Mouse (Mus musculus) hindbrain, embryonic 16.5 days (tissue): Measurements from ENCODE around the gene Tmed9. TPM values are rescaled to one million over a fixed set of nuclear protein-coding genes. Genes with fewer than 3 reads are reported as not detected.
"Not testable (repeated sequence)": the region's sequence is repeated elsewhere in the genome, so short reads cannot be mapped to it uniquely, and the experiment has no call there.

ENCODE experiments used
- ATAC-seq: fragments of 200-750 bp; cut with Nextera tagmentation; 2 replicates; pipeline ENCODE4 v1.8.0; 2017; ENCODE audit warnings: moderate TSS enrichment, moderate library complexity
- H3K27ac ChIP-seq: fragments of 300-500 bp; sonication (generic); 2 replicates; pipeline ENCODE4 v1.5.1; 2014; ENCODE audit warnings: low read depth, mild to moderate bottlenecking, control low read depth, low read length, moderate library complexity
- H3K27me3 ChIP-seq: fragments of 300-500 bp; sonication (generic); replicated peaks from 2 replicates; pipeline ENCODE4 v1.6.1; 2014; ENCODE audit warnings: low read length; ENCODE audit not compliant: control insufficient read depth, insufficient read depth
- H3K36me3 ChIP-seq: fragments of 300-500 bp; sonication (generic); 2 replicates; pipeline ENCODE4 v1.6.1; 2014; ENCODE audit warnings: mild to moderate bottlenecking, low read length, moderate library complexity, mixed read lengths; ENCODE audit not compliant: control insufficient read depth, insufficient read depth
- H3K4me1 ChIP-seq: fragments of 300-500 bp; sonication (generic); 2 replicates; pipeline ENCODE4 v1.6.1; 2014; ENCODE audit warnings: low read depth, low read length; ENCODE audit not compliant: control insufficient read depth, insufficient read depth
- H3K4me2 ChIP-seq: fragments of 300-500 bp; sonication (generic); 2 replicates; pipeline ENCODE4 v1.6.1; 2014; ENCODE audit warnings: mild to moderate bottlenecking, low read length, control low read depth, moderate library complexity
- H3K4me3 ChIP-seq: fragments of 300-500 bp; sonication (generic); 2 replicates; pipeline ENCODE4 v1.5.1; 2014; ENCODE audit warnings: mild to moderate bottlenecking, low read length, control low read depth, moderate library complexity
- H3K9ac ChIP-seq: fragments of 300-500 bp; sonication (generic); 2 replicates; pipeline ENCODE4 v1.6.1; 2014; ENCODE audit warnings: low read depth, mild to moderate bottlenecking, control low read depth, low read length, moderate library complexity
- H3K9me3 ChIP-seq: fragments of 300-500 bp; sonication (generic); 2 replicates; pipeline ENCODE4 v1.6.1; 2014; ENCODE audit warnings: mild to moderate bottlenecking, low read length, moderate library complexity; ENCODE audit not compliant: control insufficient read depth
- WGBS: fragments of 180-500 bp; shearing (Covaris S2); extraction: QIAGEN DNeasy Blood & Tissue Kit; methylation state at CpG from one replicate; pipeline ENCODE4 v1.1.7; 2014; 5-methylcytosine and 5-hydroxymethylcytosine counted together
- polyA plus RNA-seq: library from polyadenylated mRNA; unstranded; fragments of >200 nt; fragmentation: Nextera tagmentation; extraction: Ambion mirVana; gene quantifications from 2 replicates; pipeline ENCODE4 v1.2.1, GENCODE M21; 2015

Tmed9 gene
- polyA plus RNA-seq, 1 experiment from 2014 or later, result 102 TPM

DNA sequence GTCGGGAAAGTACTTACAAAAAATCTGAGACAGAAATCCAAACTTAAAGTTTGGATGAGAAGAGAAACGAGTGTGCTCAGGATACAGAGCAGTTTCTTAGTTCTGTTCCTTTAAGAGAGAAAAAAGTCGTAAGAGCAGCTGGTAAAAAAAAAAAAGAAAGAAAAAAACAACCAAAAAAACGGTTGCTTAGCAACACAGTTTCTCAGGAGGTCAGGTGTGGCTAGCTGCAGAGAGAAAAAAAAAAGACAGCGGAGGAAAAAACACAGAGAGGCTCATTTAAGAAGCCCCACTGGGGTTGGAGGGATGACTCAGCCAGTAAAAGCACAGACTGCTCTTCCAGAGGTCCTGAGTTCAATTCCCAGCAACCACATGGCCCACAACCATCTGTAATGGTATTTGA is 789 bp downstream of the Tmed9 start:
- Histone ChIP-seq H3K4me2 (no peak overlapping the region), H3K9ac (no peak overlapping the region), H3K9me3 (no peaks in the 10 kb centered on the region), H3K4me3 (no peak overlapping the region), H3K27me3 (no peaks in the 10 kb centered on the region), H3K27ac (no peak overlapping the region), H3K36me3 (no peaks in the 10 kb centered on the region), H3K4me1 (peaks cover 7% of the 10 kb centered on the region)
- ATAC-seq, result no peak
- 64% methylated on average over 5 of the region's 5 CpGs for WGBS

DNA sequence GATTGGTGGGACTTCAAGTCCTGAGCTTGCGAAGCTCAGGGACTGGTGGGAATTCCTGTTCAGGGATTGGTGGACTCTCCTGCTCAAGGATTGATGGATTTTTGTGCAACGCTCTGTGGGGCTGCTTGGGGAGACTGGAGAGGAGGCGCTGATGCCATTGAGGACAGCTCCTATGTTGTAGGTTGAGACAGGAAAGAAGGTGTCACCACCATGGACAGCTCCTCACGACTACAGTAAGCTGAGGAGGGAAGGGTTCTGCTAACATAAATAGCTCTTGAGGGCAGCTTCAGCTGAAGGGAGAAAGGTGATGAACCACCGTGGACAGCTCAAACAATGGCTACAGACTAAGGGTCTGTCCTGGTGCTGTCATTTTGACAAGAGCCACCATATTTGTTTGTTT is 2.4 kb downstream of the Tmed9 start:
- Histone ChIP-seq H3K9me3 (no peaks in the 10 kb centered on the region), H3K36me3 (no peaks in the 10 kb centered on the region), H3K4me2 (no peak overlapping the region), H3K4me3 (no peak overlapping the region), H3K9ac (no peak overlapping the region), H3K27me3 (no peaks in the 10 kb centered on the region), H3K27ac (no peak overlapping the region), H3K4me1 (peaks cover 5% of the 10 kb centered on the region)
- WGBS, result 63% methylated on average over 5 of the region's 5 CpGs
- no peak for ATAC-seq

DNA sequence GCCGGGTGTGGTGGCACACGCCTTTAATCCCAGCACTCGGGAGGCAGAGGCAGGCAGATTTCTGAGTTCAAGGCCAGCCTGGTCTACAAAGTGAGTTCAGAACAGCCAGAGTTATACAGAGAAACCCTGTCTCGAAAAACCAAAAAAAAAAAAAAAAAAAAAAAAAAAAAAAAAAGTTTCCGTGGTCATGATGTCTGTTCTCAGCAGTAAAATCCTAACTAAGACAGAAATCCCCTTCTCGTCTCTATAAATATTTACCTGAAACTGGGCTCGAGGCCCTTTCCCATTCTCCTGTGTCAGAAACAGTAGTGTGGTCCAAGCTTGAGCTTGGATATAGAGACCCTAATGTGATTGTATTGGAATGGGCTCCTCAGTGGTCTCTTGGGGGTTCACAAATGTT is 3.3 kb downstream of the Tmed9 start:
- not testable (repeated sequence) for H3K9ac ChIP-seq, H3K4me1 ChIP-seq, ATAC-seq, H3K27me3 ChIP-seq, H3K9me3 ChIP-seq, H3K36me3 ChIP-seq, H3K27ac ChIP-seq, H3K4me2 ChIP-seq, H3K4me3 ChIP-seq
- 93% methylated on average over 7 of the region's 7 CpGs for WGBS

DNA sequence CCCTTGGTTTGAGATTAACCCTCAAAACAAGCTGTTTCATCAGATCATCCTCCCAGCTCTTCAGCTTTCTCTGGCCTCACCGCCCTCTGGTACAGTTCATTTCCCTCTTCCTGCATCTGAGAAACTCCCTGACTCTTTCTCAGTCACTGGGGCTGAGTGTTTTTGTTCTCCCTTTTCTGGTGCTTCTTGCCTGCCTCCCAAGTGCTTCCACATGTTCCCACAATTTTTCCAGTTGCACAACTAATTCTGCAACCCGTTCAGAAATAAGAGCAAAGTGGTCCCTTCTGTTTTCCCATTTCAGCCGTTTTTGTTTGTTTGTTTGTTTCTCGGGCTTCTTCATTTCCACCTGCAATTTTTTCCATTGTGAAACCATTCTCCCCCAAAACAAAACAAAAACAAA is 4.6 kb downstream of the Tmed9 start:
- no peak for ATAC-seq
- H3K9ac ChIP-seq, result no peak overlapping the region
- no peaks in the 10 kb centered on the region for H3K9me3 ChIP-seq
- H3K27ac ChIP-seq, result no peak overlapping the region
- no peak overlapping the region for H3K4me3 ChIP-seq
- 85% methylated on average over 4 of the region's 4 CpGs for WGBS
- H3K4me2 ChIP-seq, result no peak overlapping the region
- no peaks in the 10 kb centered on the region for H3K4me1 ChIP-seq
- H3K36me3 ChIP-seq, result no peaks in the 10 kb centered on the region
- no peaks in the 10 kb centered on the region for H3K27me3 ChIP-seq

DNA sequence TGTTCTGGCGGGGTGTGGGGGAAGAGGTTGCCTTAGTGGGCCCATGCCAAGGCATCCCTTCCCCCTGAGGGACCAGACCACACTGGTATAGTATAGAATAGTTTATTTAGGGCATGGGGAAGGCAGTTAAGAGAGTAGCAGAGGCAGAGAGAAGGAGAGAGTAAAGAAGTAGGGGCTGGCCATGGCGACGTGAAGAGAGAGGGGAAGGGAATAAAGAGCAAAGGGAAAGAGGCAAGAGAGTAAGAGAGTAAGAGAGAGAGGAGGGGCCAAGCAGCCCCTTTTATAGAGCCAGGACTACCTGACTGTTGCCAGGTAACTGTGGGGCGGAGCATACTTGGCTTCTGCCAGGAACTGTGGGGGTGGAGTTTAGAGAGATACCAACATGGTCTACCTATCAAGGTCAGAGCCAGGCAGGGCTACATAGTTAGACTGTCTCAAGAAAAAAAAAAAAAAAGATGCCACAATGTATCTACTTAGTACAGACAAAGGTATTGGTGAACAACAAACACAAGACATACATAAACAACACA is 18.5 kb downstream of the Tmed9 start:
- Histone ChIP-seq H3K27ac (no peak overlapping the region), H3K4me1 (peaks cover 7% of the 10 kb centered on the region), H3K9ac (no peak overlapping the region), H3K4me2 (no peak overlapping the region), H3K9me3 (no peaks in the 10 kb centered on the region), H3K27me3 (no peaks in the 10 kb centered on the region), H3K4me3 (no peak overlapping the region), H3K36me3 (peaks cover 20% of the 10 kb centered on the region)
- 73% methylated on average over 4 of the region's 4 CpGs for WGBS
- peak; percentile 9; the same call in 1 of the 2 replicates for ATAC-seq

DNA sequence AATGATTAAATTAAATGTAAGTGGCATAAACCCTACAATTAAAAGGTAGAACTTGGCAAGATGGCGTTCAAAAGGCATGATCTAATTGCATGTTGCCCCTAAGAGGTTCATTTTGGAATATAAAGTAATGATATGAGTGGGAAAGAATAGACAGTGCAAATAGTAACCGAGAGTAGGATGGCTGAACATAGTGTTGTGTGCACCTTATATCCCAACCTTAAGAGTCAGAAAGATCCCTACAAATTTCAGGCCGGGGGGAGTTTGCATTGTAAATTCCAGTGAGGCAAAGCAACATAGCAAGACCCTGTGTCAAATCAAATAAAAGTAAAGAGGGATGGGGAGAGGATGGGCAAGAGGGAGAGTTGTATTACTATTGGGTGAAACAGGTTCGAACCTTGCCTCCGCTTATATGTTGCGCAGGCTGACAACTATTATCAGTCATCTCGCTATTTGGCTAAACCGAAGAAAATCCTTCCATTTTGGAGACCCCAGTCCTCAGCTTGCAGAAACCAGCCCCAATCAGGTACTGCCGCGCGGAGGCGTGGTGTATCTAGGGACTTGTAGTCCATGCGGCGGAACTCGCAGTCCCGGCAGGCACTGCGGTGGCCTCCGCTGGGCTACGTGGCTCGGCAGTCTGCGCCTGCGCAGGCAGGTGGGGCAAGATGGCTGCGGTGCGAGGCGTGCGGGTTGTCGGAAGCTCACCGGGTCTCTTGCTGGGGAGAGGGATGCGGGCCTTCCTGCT is 19.2 kb downstream of the Tmed9 start:
- peak overlapping the region; percentile 81 for H3K4me2 ChIP-seq
- peak; percentile 98 for ATAC-seq
- peak overlapping the region; percentile 91 for H3K9ac ChIP-seq
- H3K9me3 ChIP-seq, result no peaks in the 10 kb centered on the region
- no peaks in the 10 kb centered on the region for H3K27me3 ChIP-seq
- peak overlapping the region; percentile 85 for H3K4me3 ChIP-seq
- WGBS, result 5% methylated on average over 29 of the region's 29 CpGs
- H3K4me1 ChIP-seq, result peaks cover 7% of the 10 kb centered on the region
- peak overlapping the region; percentile 79 for H3K27ac ChIP-seq
- peaks cover 26% of the 10 kb centered on the region for H3K36me3 ChIP-seq

DNA sequence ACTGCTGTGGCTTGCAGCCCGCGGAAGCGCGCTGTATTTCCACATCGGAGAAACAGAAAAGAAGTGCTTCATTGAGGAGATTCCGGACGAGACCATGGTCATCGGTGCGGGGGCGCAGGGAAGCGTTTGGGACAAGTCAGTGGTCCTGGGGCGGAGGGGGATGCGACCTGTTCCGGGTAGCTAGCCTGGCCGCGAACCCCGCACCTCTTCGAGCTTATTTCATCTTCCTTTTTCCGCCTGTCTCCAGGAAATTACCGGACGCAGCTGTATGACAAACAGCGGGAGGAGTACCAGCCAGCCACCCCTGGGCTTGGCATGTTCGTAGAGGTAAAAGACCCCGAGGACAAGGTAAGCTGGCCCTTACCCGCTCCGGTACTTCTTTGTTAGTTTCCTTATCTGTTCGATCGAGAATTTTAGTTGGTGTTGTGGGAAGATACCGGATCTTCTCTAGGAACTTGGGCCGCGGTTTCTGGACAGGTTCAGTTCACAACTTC is 19.8 kb downstream of the Tmed9 start:
- Histone ChIP-seq H3K4me1 (peaks cover 7% of the 10 kb centered on the region), H3K36me3 (peaks cover 27% of the 10 kb centered on the region), H3K4me2 (peak overlapping the region; percentile 81), H3K27ac (peak overlapping the region; percentile 79), H3K9me3 (no peaks in the 10 kb centered on the region), H3K4me3 (peak overlapping the region; percentile 85), H3K27me3 (no peaks in the 10 kb centered on the region), H3K9ac (peak overlapping the region; percentile 91)
- under 1% methylated on average over 31 of the region's 31 CpGs for WGBS
- peak; percentile 74 for ATAC-seq

DNA sequence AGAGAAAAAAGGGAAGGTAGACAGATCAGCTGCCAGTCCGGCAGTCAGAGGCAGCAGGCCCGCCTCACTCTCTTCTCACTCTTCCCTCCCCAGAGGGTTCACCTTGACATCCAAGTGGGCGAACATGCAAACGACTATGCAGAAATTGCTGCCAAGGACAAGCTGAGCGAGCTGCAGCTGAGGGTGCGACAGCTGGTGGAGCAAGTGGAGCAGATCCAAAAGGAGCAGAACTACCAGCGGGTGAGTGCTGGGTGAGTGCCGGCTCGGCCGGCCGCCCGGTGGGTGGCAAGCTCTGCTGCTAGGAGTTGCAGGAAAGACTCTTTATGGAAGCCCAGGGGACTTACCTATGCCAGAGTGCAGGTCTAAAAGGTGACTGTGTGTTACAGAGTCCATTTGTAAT is 21.8 kb downstream of the Tmed9 start:
- no peak for ATAC-seq

DNA sequence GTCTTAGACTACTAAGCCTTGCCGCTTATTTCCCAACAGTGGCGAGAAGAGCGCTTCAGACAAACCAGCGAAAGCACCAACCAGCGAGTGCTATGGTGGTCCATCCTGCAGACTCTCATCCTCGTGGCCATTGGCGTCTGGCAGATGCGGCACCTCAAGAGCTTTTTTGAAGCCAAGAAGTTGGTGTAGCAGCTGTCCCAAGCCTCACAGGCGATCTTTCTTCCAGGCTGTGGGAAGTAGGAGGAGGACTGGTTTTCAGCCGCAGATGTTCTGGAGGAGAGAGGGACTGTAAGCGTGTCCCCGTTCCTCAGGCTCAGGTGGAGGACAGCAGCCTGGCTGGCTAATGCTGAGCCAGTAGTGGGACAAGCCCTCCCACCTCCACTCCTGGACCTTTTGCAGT is 23.3 kb downstream of the Tmed9 start:
- Histone ChIP-seq H3K4me1 (peaks cover 21% of the 10 kb centered on the region), H3K4me3 (no peak overlapping the region), H3K36me3 (peaks cover 27% of the 10 kb centered on the region), H3K27me3 (no peaks in the 10 kb centered on the region), H3K9ac (no peak overlapping the region), H3K27ac (no peak overlapping the region), H3K4me2 (no peak overlapping the region), H3K9me3 (no peaks in the 10 kb centered on the region)
- no peak for ATAC-seq
- WGBS, result 96% methylated on average over 12 of the region's 12 CpGs

More for the DNA sequence above, 21.8 kb downstream of the Tmed9 start:
- H3K27ac ChIP-seq, result no peak overlapping the region
- no peaks in the 10 kb centered on the region for H3K27me3 ChIP-seq
- no peaks in the 10 kb centered on the region for H3K9me3 ChIP-seq
- peaks cover 27% of the 10 kb centered on the region for H3K36me3 ChIP-seq
- no peak overlapping the region for H3K4me3 ChIP-seq
- WGBS, result 68% methylated on average over 12 of the region's 12 CpGs
- H3K9ac ChIP-seq, result no peak overlapping the region
- no peak overlapping the region for H3K4me2 ChIP-seq
- H3K4me1 ChIP-seq, result peaks cover 14% of the 10 kb centered on the region
